Mouse (Mus musculus): Measurements from ENCODE around the gene Olfr1364.

- TF ChIP-seq CTCF (IDR thresholded peaks at IDR 0.05; ENCODE audit: low read depth) (no peak), EP300 (IDR thresholded peaks at IDR 0.05; ENCODE audit: low read depth) (no peak)
Measured at GRCm38 (mm10) chr13:21559793-21560192, 21.8 kb downstream of the Olfr1364 start, which contains the start of gene Olfr1535.
